Mouse (Mus musculus): ENCODE measurements around the gene Zfp366. TPM values are rescaled to one million over a fixed set of nuclear protein-coding genes. Genes with fewer than 3 reads are reported as not detected.

Zfp366 gene
- polyA plus RNA-seq, 1 experiment = 9.0 TPM

DNA sequence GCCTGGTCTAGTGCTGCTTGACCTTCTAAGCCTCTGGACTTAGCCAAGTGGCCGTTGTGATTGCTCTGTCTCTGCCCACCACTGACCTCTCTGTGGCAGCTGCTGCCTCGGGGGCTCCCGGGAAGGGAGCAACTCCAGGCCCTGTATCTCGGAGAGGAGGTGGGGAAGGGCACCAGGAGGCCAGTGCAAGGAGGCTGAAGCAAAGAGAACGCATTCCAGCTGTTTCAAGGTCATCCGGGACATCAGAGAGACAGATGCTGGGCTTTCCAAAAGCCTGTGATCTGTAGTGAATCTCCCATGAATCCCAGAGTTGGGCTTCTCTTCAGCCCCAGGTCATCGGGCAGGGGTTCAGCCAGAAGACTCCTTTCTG is 54.5 kb downstream of the Zfp366 start:
- H3K4me3 ChIP-seq (ENCODE audit: extremely low read depth, insufficient read depth, insufficient read length) = no peak overlapping the region
- TF ChIP-seq CTCF (IDR thresholded peaks at IDR 0.05; ENCODE audit: extremely low read depth, insufficient read depth, insufficient read length, insufficient replicate concordance) (no peak), POLR2A (IDR thresholded peaks at IDR 0.05; ENCODE audit: low read depth, low read length) (no peak)
- 0 out of 2 replicates have a peak, but pooled peaks cover 4% of the 10 kb centered on the region for H3K4me1 ChIP-seq (ENCODE audit: control insufficient read depth, insufficient read depth, insufficient read length)
- peak overlapping the region; percentile 20; the same call in 1 of the 2 replicates for H3K27ac ChIP-seq (ENCODE audit: insufficient read depth, low read length)
- WGBS = 68% methylated on average over 7 of the region's 7 CpGs
- DNase-seq (ENCODE audit: low read depth in 1 of 2, low spot score in 2 of 2) = peak in 1 of 2 experiments; percentile 3
- no peaks in the 10 kb centered on the region for H3K36me3 ChIP-seq (ENCODE audit: control insufficient read depth, insufficient read depth, low read length)
- H3K27me3 ChIP-seq (ENCODE audit: control insufficient read depth, insufficient read depth, low read length) = no peaks in the 10 kb centered on the region

DNA sequence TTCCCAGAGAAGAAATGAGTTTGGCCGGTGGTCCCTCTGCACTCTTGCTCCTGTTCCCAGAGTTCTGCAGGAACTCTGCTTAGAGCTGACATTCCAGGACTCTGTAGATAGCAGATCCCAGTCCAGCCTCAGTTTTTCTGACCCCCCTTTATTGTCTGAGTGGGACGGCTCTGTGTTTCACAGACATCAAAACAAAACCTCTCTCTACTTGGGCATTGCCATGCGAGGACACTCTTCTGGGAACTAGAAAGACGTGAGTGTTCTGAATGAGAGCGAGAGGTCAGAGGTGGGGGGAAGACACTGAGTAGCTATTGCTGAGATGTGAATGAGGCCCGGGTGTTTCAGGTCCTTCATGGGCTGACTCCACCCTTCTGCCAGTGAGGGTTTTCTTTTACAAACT is 55.1 kb downstream of the Zfp366 start:
- Histone ChIP-seq H3K4me1 (ENCODE audit: control insufficient read depth, insufficient read depth, insufficient read length) (0 out of 2 replicates have a peak, but pooled peaks cover 4% of the 10 kb centered on the region), H3K4me3 (ENCODE audit: extremely low read depth, insufficient read depth, insufficient read length) (no peak overlapping the region), H3K27ac (ENCODE audit: insufficient read depth, low read length) (no peak overlapping the region), H3K36me3 (ENCODE audit: control insufficient read depth, insufficient read depth, low read length) (no peaks in the 10 kb centered on the region), H3K27me3 (ENCODE audit: control insufficient read depth, insufficient read depth, low read length) (no peaks in the 10 kb centered on the region)
- no peak for DNase-seq (ENCODE audit: low read depth in 1 of 2, low spot score in 2 of 2)
- WGBS = 85% methylated on average over 6 of the region's 6 CpGs
- no peak for TF ChIP-seq POLR2A (IDR thresholded peaks at IDR 0.05; ENCODE audit: low read depth, low read length)
- no peak for TF ChIP-seq CTCF (IDR thresholded peaks at IDR 0.05; ENCODE audit: extremely low read depth, insufficient read depth, insufficient read length, insufficient replicate concordance)

DNA sequence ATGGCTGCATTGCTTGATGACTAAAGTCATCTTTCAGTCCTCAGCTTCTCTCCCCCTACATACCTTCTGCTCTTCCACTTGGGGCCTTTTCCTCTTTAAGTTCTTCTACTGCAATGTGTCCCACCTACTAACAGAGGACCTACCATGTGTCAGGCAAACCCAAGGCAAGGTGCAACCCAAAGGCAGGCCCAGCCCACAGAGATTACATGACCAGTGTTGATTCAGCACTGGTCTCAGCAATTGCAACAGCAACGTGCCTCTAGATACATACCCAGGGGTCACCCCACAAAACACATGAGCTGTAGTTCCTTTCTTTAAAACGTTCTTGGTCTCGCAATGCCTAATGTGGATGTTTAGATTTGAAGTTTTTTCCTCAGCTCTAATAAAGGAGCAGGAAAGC is 57.4 kb downstream of the Zfp366 start:
- H3K27me3 ChIP-seq (ENCODE audit: control insufficient read depth, insufficient read depth, low read length) = no peaks in the 10 kb centered on the region
- H3K36me3 ChIP-seq (ENCODE audit: control insufficient read depth, insufficient read depth, low read length) = no peaks in the 10 kb centered on the region
- H3K4me3 ChIP-seq (ENCODE audit: extremely low read depth, insufficient read depth, insufficient read length) = no peak overlapping the region
- 0 out of 2 replicates have a peak, but pooled peaks cover 4% of the 10 kb centered on the region for H3K4me1 ChIP-seq (ENCODE audit: control insufficient read depth, insufficient read depth, insufficient read length)
- H3K27ac ChIP-seq (ENCODE audit: insufficient read depth, low read length) = no peak overlapping the region
- 58% methylated on average over 3 of the region's 3 CpGs for WGBS
- TF ChIP-seq CTCF (IDR thresholded peaks at IDR 0.05; ENCODE audit: extremely low read depth, insufficient read depth, insufficient read length, insufficient replicate concordance) = no peak
- no peak for TF ChIP-seq POLR2A (IDR thresholded peaks at IDR 0.05; ENCODE audit: low read depth, low read length)
- DNase-seq (ENCODE audit: low read depth in 1 of 2, low spot score in 2 of 2) = no peak

DNA sequence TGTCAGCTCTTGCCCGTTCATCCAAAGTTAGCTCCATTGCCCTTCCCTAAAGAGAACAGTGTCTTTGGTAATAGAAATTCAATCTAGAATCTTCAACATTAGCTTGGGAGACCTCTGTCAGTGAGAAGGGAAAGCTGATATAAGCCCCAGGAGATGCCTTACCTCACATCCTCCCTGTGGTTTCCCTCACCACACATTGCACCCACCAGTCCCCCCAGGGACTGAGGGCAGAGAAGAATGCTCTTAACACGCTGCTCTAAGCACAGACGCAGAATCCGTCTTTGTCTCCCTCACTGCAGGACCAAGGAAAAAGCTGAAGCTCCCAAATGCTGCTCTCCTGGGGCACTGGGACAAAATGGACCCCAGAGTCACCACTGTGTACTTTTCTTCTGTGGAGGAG is 58.3 kb downstream of the Zfp366 start:
- H3K4me1 ChIP-seq (ENCODE audit: control insufficient read depth, insufficient read depth, insufficient read length) = 0 out of 2 replicates have a peak, but pooled peaks cover 4% of the 10 kb centered on the region
- H3K36me3 ChIP-seq (ENCODE audit: control insufficient read depth, insufficient read depth, low read length) = no peaks in the 10 kb centered on the region
- H3K4me3 ChIP-seq (ENCODE audit: extremely low read depth, insufficient read depth, insufficient read length) = no peak overlapping the region
- DNase-seq (ENCODE audit: low read depth in 1 of 2, low spot score in 2 of 2) = peak in 1 of 2 experiments; percentile 17
- H3K27me3 ChIP-seq (ENCODE audit: control insufficient read depth, insufficient read depth, low read length) = no peaks in the 10 kb centered on the region
- no peak overlapping the region for H3K27ac ChIP-seq (ENCODE audit: insufficient read depth, low read length)
- TF ChIP-seq POLR2A (IDR thresholded peaks at IDR 0.05; ENCODE audit: low read depth, low read length) (no peak), CTCF (IDR thresholded peaks at IDR 0.05; ENCODE audit: extremely low read depth, insufficient read depth, insufficient read length, insufficient replicate concordance) (no peak)
- 22% methylated on average over 4 of the region's 4 CpGs for WGBS

DNA sequence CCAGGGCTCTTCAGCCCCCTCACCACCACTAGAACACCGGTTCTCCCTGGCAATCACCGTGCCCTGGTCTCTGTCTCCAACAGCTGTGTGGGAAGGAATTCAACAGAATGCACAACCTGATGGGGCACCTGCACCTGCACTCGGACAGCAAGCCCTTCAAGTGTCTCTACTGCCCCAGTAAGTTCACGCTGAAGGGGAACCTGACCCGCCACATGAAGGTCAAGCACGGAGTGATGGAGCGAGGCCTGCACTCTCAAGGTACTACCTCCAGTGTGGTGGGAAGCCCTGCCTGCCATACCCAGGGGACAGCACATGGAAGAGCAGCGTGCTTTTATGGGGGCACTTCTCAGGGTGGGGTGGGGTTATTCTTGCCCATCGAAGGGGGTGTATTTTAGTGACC is 59.2 kb downstream of the Zfp366 start:
- no peaks in the 10 kb centered on the region for H3K36me3 ChIP-seq (ENCODE audit: control insufficient read depth, insufficient read depth, low read length)
- TF ChIP-seq POLR2A (IDR thresholded peaks at IDR 0.05; ENCODE audit: low read depth, low read length) (no peak), CTCF (IDR thresholded peaks at IDR 0.05; ENCODE audit: extremely low read depth, insufficient read depth, insufficient read length, insufficient replicate concordance) (no peak)
- H3K27ac ChIP-seq (ENCODE audit: insufficient read depth, low read length) = no peak overlapping the region
- no peak for DNase-seq (ENCODE audit: low read depth in 1 of 2, low spot score in 2 of 2)
- 90% methylated on average over 9 of the region's 9 CpGs for WGBS
- 0 out of 2 replicates have a peak, but pooled peaks cover 4% of the 10 kb centered on the region for H3K4me1 ChIP-seq (ENCODE audit: control insufficient read depth, insufficient read depth, insufficient read length)
- no peaks in the 10 kb centered on the region for H3K27me3 ChIP-seq (ENCODE audit: control insufficient read depth, insufficient read depth, low read length)
- no peak overlapping the region for H3K4me3 ChIP-seq (ENCODE audit: extremely low read depth, insufficient read depth, insufficient read length)

DNA sequence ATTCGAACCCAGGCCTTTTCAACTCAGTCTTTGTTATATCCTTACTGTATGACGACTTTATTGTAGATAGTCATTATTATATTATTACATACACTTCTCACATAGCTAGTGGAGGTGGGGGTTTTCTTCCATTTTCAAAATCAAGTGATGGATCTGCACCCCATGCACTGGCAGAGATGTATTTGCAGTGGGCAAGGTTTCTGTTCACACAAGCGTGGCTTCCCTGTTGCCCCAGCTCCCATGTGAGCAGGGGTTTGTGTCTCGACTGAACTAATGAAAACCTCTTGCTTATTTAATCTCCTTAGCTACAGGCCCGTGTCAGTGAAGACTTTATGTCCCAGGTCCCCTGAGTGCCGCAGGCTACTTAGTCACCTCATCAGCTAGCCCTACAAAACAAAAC is 59.8 kb downstream of the Zfp366 start:
- no peak for DNase-seq (ENCODE audit: low read depth in 1 of 2, low spot score in 2 of 2)
- 77% methylated on average over 6 of the region's 6 CpGs for WGBS
- Histone ChIP-seq H3K4me1 (ENCODE audit: control insufficient read depth, insufficient read depth, insufficient read length) (0 out of 2 replicates have a peak, but pooled peaks cover 4% of the 10 kb centered on the region), H3K4me3 (ENCODE audit: extremely low read depth, insufficient read depth, insufficient read length) (no peak overlapping the region), H3K27ac (ENCODE audit: insufficient read depth, low read length) (no peak overlapping the region), H3K27me3 (ENCODE audit: control insufficient read depth, insufficient read depth, low read length) (no peaks in the 10 kb centered on the region), H3K36me3 (ENCODE audit: control insufficient read depth, insufficient read depth, low read length) (no peaks in the 10 kb centered on the region)
- TF ChIP-seq CTCF (IDR thresholded peaks at IDR 0.05; ENCODE audit: extremely low read depth, insufficient read depth, insufficient read length, insufficient replicate concordance) (no peak), POLR2A (IDR thresholded peaks at IDR 0.05; ENCODE audit: low read depth, low read length) (no peak)

DNA sequence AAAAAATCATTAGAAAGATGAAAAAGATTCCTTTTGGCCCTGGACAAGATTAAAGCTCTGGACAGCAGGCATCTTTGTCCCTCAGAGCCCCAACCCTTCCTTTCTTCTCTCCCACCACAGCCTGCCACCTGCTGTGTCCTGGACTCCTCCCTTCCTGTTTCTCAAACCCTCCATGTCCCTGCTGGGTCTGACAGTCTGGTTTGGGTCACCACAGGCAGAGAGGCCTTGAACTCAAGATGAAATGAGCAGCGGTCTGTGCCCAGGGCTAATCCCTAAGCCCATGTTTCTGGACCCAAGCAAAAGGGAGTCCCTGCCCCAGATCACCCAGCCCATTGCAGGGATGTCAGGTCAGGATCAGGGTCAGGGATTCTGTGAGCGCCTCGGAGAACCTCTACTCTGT is 60.3 kb downstream of the Zfp366 start:
- WGBS = 73% methylated on average over 3 of the region's 3 CpGs
- no peak overlapping the region for H3K4me3 ChIP-seq (ENCODE audit: extremely low read depth, insufficient read depth, insufficient read length)
- H3K36me3 ChIP-seq (ENCODE audit: control insufficient read depth, insufficient read depth, low read length) = no peaks in the 10 kb centered on the region
- TF ChIP-seq POLR2A (IDR thresholded peaks at IDR 0.05; ENCODE audit: low read depth, low read length) = no peak
- no peak for TF ChIP-seq CTCF (IDR thresholded peaks at IDR 0.05; ENCODE audit: extremely low read depth, insufficient read depth, insufficient read length, insufficient replicate concordance)
- DNase-seq (ENCODE audit: low read depth in 1 of 2, low spot score in 2 of 2) = no peak
- H3K4me1 ChIP-seq (ENCODE audit: control insufficient read depth, insufficient read depth, insufficient read length) = 0 out of 2 replicates have a peak, but pooled peaks cover 4% of the 10 kb centered on the region
- no peaks in the 10 kb centered on the region for H3K27me3 ChIP-seq (ENCODE audit: control insufficient read depth, insufficient read depth, low read length)
- H3K27ac ChIP-seq (ENCODE audit: insufficient read depth, low read length) = no peak overlapping the region

Measured in spleen, adult 2 months (tissue).